Mouse (Mus musculus): Measurements from ENCODE around the gene Syce2. TPM values are rescaled to one million over a fixed set of nuclear protein-coding genes. Genes with fewer than 3 reads are reported as not detected.
A peak's percentile ranks its signal among the peaks of the same experiment; 100 is the strongest.

Gene Syce2
- polyA plus RNA-seq, 1 experiment: 2.3 TPM

DNA sequence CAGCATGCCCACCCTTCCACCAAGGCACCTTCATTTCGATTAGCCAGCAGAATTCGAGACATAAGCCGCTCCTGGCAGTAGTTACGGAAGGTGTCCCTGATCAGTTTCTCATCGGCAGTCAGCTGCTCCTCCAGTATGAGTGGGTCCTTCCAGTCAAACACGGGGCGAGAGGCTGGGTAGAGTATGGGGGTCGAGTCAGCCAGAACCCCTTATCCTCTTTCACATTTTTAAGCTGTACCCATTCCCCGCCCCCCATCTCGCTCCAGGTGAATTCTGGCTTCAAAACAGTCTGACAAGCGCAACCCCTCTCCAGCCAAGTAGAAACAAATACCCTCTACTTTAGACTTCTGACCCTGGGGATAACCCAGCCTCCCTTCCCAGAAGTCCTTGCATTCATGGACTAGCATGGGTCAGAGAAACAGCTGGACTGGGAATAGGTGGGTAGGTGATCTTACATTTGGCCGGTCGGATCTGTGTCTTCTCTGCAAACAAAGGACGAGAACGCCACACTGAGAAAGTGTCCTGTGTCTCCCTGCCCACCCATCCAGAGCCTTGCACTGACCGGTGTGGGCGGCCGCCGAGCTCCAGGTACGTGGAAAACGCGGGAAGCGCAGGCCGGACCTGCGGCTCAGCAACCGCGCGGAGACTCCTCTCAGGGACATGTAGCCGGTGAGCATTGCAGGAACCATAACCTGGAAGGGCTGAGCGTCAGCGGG, 21.2 kb downstream of the Syce2 start:
- Histone ChIP-seq H3K79me2 (ENCODE audit: control insufficient read depth, insufficient read depth) (no peaks in the 10 kb centered on the region), H3K36me3 (ENCODE audit: control insufficient read depth, insufficient read depth) (no peaks in the 10 kb centered on the region), H3K4me3 (peak overlapping the region; percentile 31), H3K27me3 (ENCODE audit: control insufficient read depth, insufficient read depth, insufficient read length) (no peaks in the 10 kb centered on the region), H3ac (ENCODE audit: control insufficient read depth, insufficient read length) (peak overlapping the region; percentile 3), H3K4me2 (ENCODE audit: low read depth) (peak overlapping the region; percentile 96)
- TF ChIP-seq MAX (IDR thresholded peaks at IDR 0.05; ENCODE audit: low read depth) (no peak), MYOG (IDR thresholded peaks at IDR 0.05; ENCODE audit: control insufficient read depth in 1 of 3, insufficient read depth in 1 of 3, insufficient read length in 2 of 3, low read depth in 2 of 3) (no peak), POLR2A (IDR thresholded peaks at IDR 0.05; ENCODE audit: insufficient read length, low read depth) (no peak), TCF3 (IDR thresholded peaks at IDR 0.05; ENCODE audit: insufficient read length, low read depth) (no peak), MYOD1 (IDR thresholded peaks at IDR 0.05; ENCODE audit: control insufficient read depth in 1 of 3, insufficient read length in 2 of 3, low read depth in 2 of 3) (no peak), SRF (IDR thresholded peaks at IDR 0.05; ENCODE audit: control insufficient read depth, insufficient read length, low read depth) (no peak), E2F4 (IDR thresholded peaks at IDR 0.05; ENCODE audit: insufficient read depth) (no peak), CEBPB (IDR thresholded peaks at IDR 0.05; ENCODE audit: insufficient read depth, poor library complexity, severe bottlenecking) (no peak), REST (IDR thresholded peaks at IDR 0.05; ENCODE audit: insufficient read depth, insufficient read length) (no peak), POLR2AphosphoS2 (IDR thresholded peaks at IDR 0.05; ENCODE audit: insufficient read length, low read depth) (no peak), USF1 (IDR thresholded peaks at IDR 0.05; ENCODE audit: low read depth) (no peak), TCF12 (IDR thresholded peaks at IDR 0.05; ENCODE audit: insufficient read depth, poor library complexity, severe bottlenecking) (no peak)

DNA sequence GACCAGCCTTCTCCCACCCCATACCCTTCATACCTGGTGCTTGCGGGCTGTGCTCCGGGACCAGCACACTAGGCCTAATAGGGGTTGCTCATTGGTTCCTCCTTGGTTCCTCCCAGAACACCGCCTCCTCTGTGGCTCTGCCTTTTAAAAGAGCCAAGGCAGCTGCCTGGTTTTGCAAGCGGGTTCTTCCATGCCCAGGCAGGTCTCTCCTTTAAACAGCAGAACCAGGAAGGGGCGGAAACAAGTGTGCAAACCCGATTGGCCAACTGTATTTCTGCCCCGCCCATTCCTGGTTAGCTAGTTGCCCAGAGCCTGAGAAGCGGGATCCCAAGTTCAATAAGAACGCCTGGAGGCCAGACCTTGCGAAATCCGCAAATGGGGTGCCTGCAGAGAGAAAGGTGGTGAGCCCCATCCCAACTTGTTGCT, 21.8 kb downstream of the Syce2 start, which contains the start of gene Gcdh:
TSS of gene Gcdh (minus strand) at position 213 of the 426 bp plus-strand sequence.
- Histone ChIP-seq H3ac (ENCODE audit: control insufficient read depth, insufficient read length) (peak within 1 kb of the TSS; percentile 3), H3K4me2 (ENCODE audit: low read depth) (peak within 1 kb of the TSS; percentile 96), H3K27me3 (ENCODE audit: control insufficient read depth, insufficient read depth, insufficient read length) (no peaks in the 10 kb centered on the region), H3K36me3 (ENCODE audit: control insufficient read depth, insufficient read depth) (no peaks in the 10 kb centered on the region), H3K79me2 (ENCODE audit: control insufficient read depth, insufficient read depth) (no peaks in the 10 kb centered on the region), H3K4me3 (peak within 1 kb of the TSS; percentile 31)
- TF ChIP-seq POLR2A (IDR thresholded peaks at IDR 0.05; ENCODE audit: insufficient read length, low read depth): peak; percentile 33
- no peak for TF ChIP-seq MYOG (IDR thresholded peaks at IDR 0.05; ENCODE audit: control insufficient read depth in 1 of 3, insufficient read depth in 1 of 3, insufficient read length in 2 of 3, low read depth in 2 of 3)
- no peak for TF ChIP-seq REST (IDR thresholded peaks at IDR 0.05; ENCODE audit: insufficient read depth, insufficient read length)
- TF ChIP-seq MAX (IDR thresholded peaks at IDR 0.05; ENCODE audit: low read depth): no peak
- TF ChIP-seq SRF (IDR thresholded peaks at IDR 0.05; ENCODE audit: control insufficient read depth, insufficient read length, low read depth): peak; percentile 25
- no peak for TF ChIP-seq USF1 (IDR thresholded peaks at IDR 0.05; ENCODE audit: low read depth)
- TF ChIP-seq CEBPB (IDR thresholded peaks at IDR 0.05; ENCODE audit: insufficient read depth, poor library complexity, severe bottlenecking): peak; percentile 54; the same call in 1 of the 2 replicates
- no peak for TF ChIP-seq POLR2AphosphoS2 (IDR thresholded peaks at IDR 0.05; ENCODE audit: insufficient read length, low read depth)
- TF ChIP-seq MYOD1 (IDR thresholded peaks at IDR 0.05; ENCODE audit: control insufficient read depth in 1 of 3, insufficient read length in 2 of 3, low read depth in 2 of 3): no peak
- TF ChIP-seq TCF12 (IDR thresholded peaks at IDR 0.05; ENCODE audit: insufficient read depth, poor library complexity, severe bottlenecking): no peak
- TF ChIP-seq E2F4 (IDR thresholded peaks at IDR 0.05; ENCODE audit: insufficient read depth): no peak

DNA sequence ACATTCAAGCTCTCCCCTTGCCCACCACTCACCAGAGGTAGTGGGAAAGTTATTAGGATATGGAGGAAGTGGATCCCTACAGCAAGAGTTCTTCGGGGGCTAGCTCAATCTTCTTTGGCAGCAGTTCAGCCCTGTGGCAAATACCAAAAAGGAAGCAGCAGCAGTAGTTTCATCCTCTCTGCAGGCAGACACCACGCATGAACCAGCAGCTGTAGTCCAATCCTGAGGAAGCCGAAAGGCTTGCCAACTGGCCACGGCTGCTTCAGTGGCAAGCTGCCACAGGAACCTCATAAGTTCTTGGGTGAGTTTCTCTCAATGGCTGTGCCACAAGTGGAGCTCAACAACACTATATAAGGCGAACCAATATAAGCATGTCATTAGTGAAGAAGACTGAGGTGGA, 24.1 kb downstream of the Syce2 start:
- H3K4me3 ChIP-seq: no peak overlapping the region
- TF ChIP-seq POLR2A (IDR thresholded peaks at IDR 0.05; ENCODE audit: insufficient read length, low read depth) (no peak), MAX (IDR thresholded peaks at IDR 0.05; ENCODE audit: low read depth) (no peak), TCF3 (IDR thresholded peaks at IDR 0.05; ENCODE audit: insufficient read length, low read depth) (no peak), POLR2AphosphoS2 (IDR thresholded peaks at IDR 0.05; ENCODE audit: insufficient read length, low read depth) (no peak), MYOG (IDR thresholded peaks at IDR 0.05; ENCODE audit: control insufficient read depth in 1 of 3, insufficient read depth in 1 of 3, insufficient read length in 2 of 3, low read depth in 2 of 3) (peak in 2 of 3 experiments; percentile 25 to 57), CEBPB (IDR thresholded peaks at IDR 0.05; ENCODE audit: insufficient read depth, poor library complexity, severe bottlenecking) (no peak), USF1 (IDR thresholded peaks at IDR 0.05; ENCODE audit: low read depth) (no peak), SRF (IDR thresholded peaks at IDR 0.05; ENCODE audit: control insufficient read depth, insufficient read length, low read depth) (peak; percentile 9), TCF12 (IDR thresholded peaks at IDR 0.05; ENCODE audit: insufficient read depth, poor library complexity, severe bottlenecking) (no peak), MYOD1 (IDR thresholded peaks at IDR 0.05; ENCODE audit: control insufficient read depth in 1 of 3, insufficient read length in 2 of 3, low read depth in 2 of 3) (peak in 2 of 3 experiments; percentile 5 to 8), E2F4 (IDR thresholded peaks at IDR 0.05; ENCODE audit: insufficient read depth) (no peak), REST (IDR thresholded peaks at IDR 0.05; ENCODE audit: insufficient read depth, insufficient read length) (no peak)
- H3K27me3 ChIP-seq (ENCODE audit: control insufficient read depth, insufficient read depth, insufficient read length): no peaks in the 10 kb centered on the region
- H3K79me2 ChIP-seq (ENCODE audit: control insufficient read depth, insufficient read depth): no peaks in the 10 kb centered on the region
- H3K36me3 ChIP-seq (ENCODE audit: control insufficient read depth, insufficient read depth): no peaks in the 10 kb centered on the region
- H3K4me2 ChIP-seq (ENCODE audit: low read depth): no peak overlapping the region
- no peak overlapping the region for H3ac ChIP-seq (ENCODE audit: control insufficient read depth, insufficient read length)

DNA sequence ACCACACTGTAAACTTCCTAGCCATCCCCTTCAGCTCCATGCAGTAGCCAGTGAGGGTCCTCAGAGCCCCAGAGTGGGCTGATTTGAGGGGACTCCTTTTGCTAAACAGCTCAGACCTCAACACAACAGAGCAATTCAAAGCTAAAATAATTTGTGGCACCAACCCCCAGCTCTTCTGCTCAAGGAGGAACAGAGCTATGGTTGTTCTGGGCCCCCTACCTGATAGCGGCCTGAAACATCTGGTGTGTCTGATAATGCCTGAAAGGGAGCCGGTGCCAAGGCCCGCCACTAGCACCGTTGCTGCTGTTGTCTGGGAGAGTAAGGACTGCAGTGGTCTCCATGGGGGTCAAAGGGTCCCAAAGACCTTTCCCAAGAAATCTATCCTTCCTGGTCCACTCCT, 29.2 kb downstream of the Syce2 start:
- Histone ChIP-seq H3K27me3 (ENCODE audit: control insufficient read depth, insufficient read depth, insufficient read length) (no peaks in the 10 kb centered on the region), H3K4me2 (ENCODE audit: low read depth) (no peak overlapping the region), H3K79me2 (ENCODE audit: control insufficient read depth, insufficient read depth) (no peaks in the 10 kb centered on the region), H3K36me3 (ENCODE audit: control insufficient read depth, insufficient read depth) (no peaks in the 10 kb centered on the region), H3ac (ENCODE audit: control insufficient read depth, insufficient read length) (no peak overlapping the region), H3K4me3 (no peak overlapping the region)
- TF ChIP-seq TCF3 (IDR thresholded peaks at IDR 0.05; ENCODE audit: insufficient read length, low read depth) (no peak), TCF12 (IDR thresholded peaks at IDR 0.05; ENCODE audit: insufficient read depth, poor library complexity, severe bottlenecking) (no peak), SRF (IDR thresholded peaks at IDR 0.05; ENCODE audit: control insufficient read depth, insufficient read length, low read depth) (no peak), CEBPB (IDR thresholded peaks at IDR 0.05; ENCODE audit: insufficient read depth, poor library complexity, severe bottlenecking) (no peak), USF1 (IDR thresholded peaks at IDR 0.05; ENCODE audit: low read depth) (no peak), REST (IDR thresholded peaks at IDR 0.05; ENCODE audit: insufficient read depth, insufficient read length) (no peak), E2F4 (IDR thresholded peaks at IDR 0.05; ENCODE audit: insufficient read depth) (no peak), MAX (IDR thresholded peaks at IDR 0.05; ENCODE audit: low read depth) (no peak), MYOG (IDR thresholded peaks at IDR 0.05; ENCODE audit: control insufficient read depth in 1 of 3, insufficient read depth in 1 of 3, insufficient read length in 2 of 3, low read depth in 2 of 3) (no peak), MYOD1 (IDR thresholded peaks at IDR 0.05; ENCODE audit: control insufficient read depth in 1 of 3, insufficient read length in 2 of 3, low read depth in 2 of 3) (no peak), POLR2A (IDR thresholded peaks at IDR 0.05; ENCODE audit: insufficient read length, low read depth) (no peak), POLR2AphosphoS2 (IDR thresholded peaks at IDR 0.05; ENCODE audit: insufficient read length, low read depth) (no peak)
